Mouse (Mus musculus) spleen, adult 2 months (tissue): ENCODE measurements around the gene Efna5.

ENCODE experiments used
- CTCF ChIP-seq: fragments of 200-500 bp; IDR thresholded peaks from 2 replicates; pipeline ENCODE4 v1.5.1; 2011; ENCODE audit warnings: mild to moderate bottlenecking, inconsistent platforms; ENCODE audit not compliant: insufficient read depth, insufficient read length, insufficient replicate concordance; ENCODE audit errors: extremely low read depth
- POLR2A ChIP-seq: fragments of 200-500 bp; IDR thresholded peaks from 2 replicates; pipeline ENCODE4 v1.6.1; 2011; ENCODE audit warnings: low read depth, low read length, inconsistent platforms

DNA sequence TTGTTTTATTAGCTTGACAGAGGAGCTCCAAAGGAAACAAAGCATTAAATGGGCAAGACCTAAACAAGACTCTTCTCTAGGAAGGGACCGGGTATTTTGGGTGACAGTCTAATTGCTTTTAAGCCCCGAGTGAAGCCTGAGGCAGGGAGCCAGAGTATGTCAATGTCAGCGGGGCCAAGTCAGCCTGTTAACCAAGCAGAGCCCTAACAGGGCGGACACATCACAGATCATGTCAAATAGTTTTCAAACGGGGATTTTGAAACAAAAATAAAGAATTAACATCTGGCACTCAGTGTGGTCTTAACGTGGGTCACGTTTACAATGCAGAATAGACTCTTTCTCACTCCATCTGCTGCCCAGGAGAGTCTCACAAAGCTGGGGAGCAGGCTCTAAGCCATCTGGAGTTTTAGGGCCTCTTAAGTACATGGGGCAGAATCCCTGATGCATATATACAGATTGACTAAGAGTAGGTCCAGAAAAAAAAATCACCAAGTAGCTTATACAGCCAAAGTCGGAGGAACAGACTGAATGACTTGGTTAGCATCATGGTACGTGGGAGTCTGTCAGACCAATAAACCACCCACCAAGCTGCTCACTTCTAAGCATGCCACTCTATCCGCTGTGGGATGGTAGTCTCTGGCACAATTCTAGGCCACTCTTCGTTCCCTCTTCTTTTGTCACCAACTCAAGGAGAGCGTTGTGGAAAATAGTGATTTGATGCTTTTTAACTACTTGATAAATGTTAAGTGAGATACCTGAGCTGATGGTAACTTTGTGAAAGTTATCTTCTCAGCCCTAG lies 223.1 kb downstream of the Efna5 start:
- TF ChIP-seq POLR2A = no peak
- TF ChIP-seq CTCF = no peak
